Mouse (Mus musculus) C2C12 (cell line): ENCODE results near the gene Lemd1.

Experiments used
- CEBPB ChIP-seq: IDR thresholded peaks from one replicate; pipeline ENCODE4 v1.6.1; 2011; ENCODE audit warnings: low read depth, mild to moderate bottlenecking, control low read depth, moderate library complexity
- CTCF ChIP-seq: IDR thresholded peaks from one replicate; pipeline ENCODE4 v1.5.1; 2011; ENCODE audit not compliant: control insufficient read depth, insufficient read depth, insufficient read length
- MYOD1 ChIP-seq: IDR thresholded peaks from one replicate; pipeline ENCODE4 v1.6.1; 2011; ENCODE audit warnings: low read depth; ENCODE audit not compliant: control insufficient read depth, insufficient read length
- MYOG ChIP-seq: IDR thresholded peaks from one replicate; pipeline ENCODE4 v1.6.1; 2011; ENCODE audit not compliant: control insufficient read depth, insufficient read length; ENCODE audit errors: extremely low read depth
- USF1 ChIP-seq: IDR thresholded peaks from one replicate; pipeline ENCODE4 v1.6.1; 2011; ENCODE audit warnings: low read depth, mild to moderate bottlenecking, control low read depth, moderate library complexity

- TF ChIP-seq CTCF = no peak
- no peak for TF ChIP-seq CEBPB
- no peak for TF ChIP-seq USF1
- TF ChIP-seq MYOG = no peak
- TF ChIP-seq MYOD1 = no peak
Observed at GRCm38 (mm10) chr1:132153086-132153690, 38.0 kb upstream of the Lemd1 start.
